Comparison of ENCODE assay signal across 9 mouse cellular contexts in the genomic region with DNA sequence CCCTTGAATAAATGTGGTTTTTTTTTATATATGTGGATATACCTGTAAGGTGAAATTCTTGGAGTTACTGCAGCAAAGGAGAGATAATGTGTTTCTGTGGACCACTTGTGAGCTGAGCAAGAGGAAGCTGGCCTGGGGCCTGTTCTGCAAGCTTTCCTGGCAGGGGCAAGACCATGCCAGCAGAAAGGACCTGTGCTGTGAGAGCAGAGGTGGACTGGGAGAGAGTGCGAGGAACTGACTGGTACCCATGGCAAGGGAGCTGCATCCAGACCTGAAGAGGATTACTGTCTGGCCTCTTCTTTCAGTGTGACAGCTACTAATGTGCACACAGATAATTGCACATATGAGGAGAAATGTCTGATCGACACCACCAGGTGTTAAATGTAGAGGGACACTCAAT.
"Had no signal": no experiment of that assay in that cellular context is flagged by ENCODE, and none has a peak within 500 bp of the region (broad histone marks: within the 10 kb centered on the region; RNA-seq: fewer than 3 reads in every experiment).

No protein-coding gene starts in this region.

- ATAC-seq: midbrain, embryonic 15.5 days had no signal

- DNase-seq: kidney, postnatal 10 days; lung, embryonic 14.5 days; lung, postnatal 10 days; lung, postnatal 4 days; right cerebral cortex, postnatal 4 days; spleen, adult 18-20 months; thymus, adult 18-20 months; thymus, postnatal 14 days had no signal
